Mouse (Mus musculus) olfactory bulb, adult 2 months (tissue): Measurements from ENCODE around the gene Tmem56.

ENCODE experiments used
- CTCF ChIP-seq: fragments of 200-500 bp; IDR thresholded peaks from 2 replicates; pipeline ENCODE4 v1.5.1; 2012; ENCODE audit warnings: low read depth, mild to moderate bottlenecking, low read length, moderate library complexity; ENCODE audit not compliant: insufficient read depth
- POLR2A ChIP-seq: fragments of 200-500 bp; IDR thresholded peaks from 2 replicates; pipeline ENCODE4 v1.6.1; 2012; ENCODE audit warnings: mild to moderate bottlenecking, low read depth, low read length, moderate library complexity; ENCODE audit not compliant: insufficient read depth

DNA sequence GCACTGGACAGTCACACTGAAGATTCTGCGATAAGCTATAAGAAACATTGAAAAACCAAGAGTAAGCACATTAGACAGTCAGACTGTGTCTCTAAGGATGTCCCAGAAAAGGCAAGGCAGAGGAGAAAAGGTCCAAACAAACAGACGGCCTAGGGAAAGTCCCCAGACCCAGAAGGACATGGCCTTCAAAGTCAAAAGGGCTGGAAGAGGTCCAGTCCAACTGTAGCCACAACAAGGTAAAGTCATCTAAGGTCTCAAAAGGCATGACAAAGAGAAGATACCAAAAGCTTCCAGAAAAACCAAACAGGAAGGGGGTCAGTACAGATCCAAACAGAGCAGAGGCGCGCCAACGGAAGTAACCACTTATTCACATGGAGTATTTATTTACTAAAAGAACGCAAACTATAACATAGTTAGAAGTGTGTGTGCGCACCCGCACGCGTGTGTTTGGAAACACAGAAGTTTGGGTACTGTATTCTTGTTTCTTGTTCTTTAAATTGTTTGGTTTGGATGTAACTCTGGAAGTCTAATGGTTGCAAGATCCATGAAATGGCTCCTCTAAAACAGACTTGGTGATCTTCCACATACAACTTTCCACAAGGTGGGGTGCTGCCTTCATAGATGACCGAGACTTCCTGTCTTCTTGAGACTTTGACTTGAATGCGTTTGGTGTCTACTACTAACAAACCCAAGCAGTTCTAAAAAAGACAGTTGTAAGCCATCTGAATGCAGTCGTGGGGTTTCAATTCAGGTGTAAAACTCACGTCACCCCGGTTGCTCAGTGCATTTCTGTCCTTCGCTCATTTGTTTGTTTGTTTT is 27.2 kb upstream of the Tmem56 start:
- no peak for TF ChIP-seq POLR2A
- TF ChIP-seq CTCF: no peak
